Mouse (Mus musculus): ENCODE data around the gene Klhl4. TPM values are rescaled to one million over a fixed set of nuclear protein-coding genes. Genes with fewer than 3 reads are reported as not detected.

The Klhl4 gene
- 5.4 and 5.5 TPM in 2 replicates for polyA plus RNA-seq (2015; fragmentation: Nextera tagmentation; extraction: Ambion mirVana)

DNA sequence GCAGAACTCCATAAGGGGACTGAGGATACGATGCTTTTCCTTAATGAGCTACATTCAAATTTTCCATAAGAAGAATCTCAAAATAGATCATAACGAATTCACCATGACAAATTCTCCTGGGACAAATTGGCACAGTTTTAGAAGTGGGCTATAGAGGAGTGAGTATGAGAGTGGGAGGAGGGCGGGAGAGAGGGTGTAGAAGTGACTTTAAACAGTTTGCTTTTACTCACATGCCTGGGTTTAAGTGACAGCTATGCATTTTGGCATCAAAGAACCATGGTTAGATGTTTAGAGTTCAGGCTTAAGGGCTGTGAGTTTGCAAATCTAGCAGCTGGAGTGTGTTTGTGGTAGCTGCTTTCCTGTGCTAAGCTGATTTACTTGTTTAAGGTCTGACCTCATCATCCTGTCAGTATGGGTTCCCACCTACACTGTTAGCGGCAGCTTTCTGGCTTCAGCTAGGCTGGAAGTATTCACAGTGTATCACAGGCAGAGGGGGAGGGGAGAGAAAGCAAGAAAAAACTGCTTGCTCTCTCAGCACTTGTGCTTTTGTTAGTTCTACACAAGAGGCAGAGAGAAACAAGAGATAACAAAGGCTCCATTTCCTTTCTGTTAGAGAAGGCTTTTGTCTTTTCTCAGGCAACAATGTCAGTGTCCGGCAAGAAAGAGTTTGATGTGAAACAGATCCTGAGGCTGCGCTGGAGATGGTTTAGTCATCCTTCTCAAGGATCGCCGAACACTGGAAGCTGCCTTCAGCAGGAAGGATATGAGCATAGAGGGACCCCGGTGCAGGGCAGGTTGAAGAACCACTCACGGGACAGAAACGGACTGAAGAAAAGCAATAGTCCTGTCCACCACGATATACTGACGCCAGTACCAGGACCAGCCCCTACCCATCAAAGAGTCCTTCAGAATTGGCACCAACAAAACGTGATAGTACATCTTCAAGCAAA lies at the start of gene Klhl4:
TSS of gene Klhl4 (plus strand) at position 552 of the 950 bp plus-strand sequence.

Measured in neural tube, postnatal 0 days (tissue).